Mouse (Mus musculus) left cerebral cortex, adult 11 months (tissue): Measurements from ENCODE around the gene Fam24b.

ENCODE experiments used
- DNase-seq: peaks from one replicate; pipeline ENCODE4 v3.0.0; 2022; ENCODE audit warnings: low spot score

Gene Fam24b

GRCm38 (mm10) chr7:131329416-131329815 is at the start of gene Fam24b:
Gene Fam24b (minus strand): TSS chr7:131329516.
- DNase-seq, result no peak

GRCm38 (mm10) chr7:131371880-131372651 is 42.8 kb upstream of the Fam24b start:
- DNase-seq, result no peak

DNA sequence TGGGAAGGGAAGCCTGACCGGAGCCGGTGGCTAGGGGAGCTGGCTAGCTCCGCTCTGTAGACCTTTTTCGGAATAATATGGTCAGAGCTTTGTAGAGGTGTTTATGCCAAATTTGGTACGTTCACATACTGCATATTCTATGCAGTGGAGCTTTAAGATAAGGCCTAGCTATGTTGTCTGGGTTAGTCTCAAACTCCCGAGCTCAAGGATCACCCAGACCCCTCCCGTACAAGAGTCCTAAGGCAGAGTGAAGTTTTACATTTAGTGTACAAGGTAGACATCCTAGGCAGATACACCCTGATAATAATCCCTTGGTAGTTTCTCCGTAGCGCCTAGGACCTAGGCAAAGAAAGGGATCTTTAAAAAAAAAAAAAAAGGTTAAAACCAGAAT is 42.1 kb upstream of the Fam24b start:
- no peak for DNase-seq

DNA sequence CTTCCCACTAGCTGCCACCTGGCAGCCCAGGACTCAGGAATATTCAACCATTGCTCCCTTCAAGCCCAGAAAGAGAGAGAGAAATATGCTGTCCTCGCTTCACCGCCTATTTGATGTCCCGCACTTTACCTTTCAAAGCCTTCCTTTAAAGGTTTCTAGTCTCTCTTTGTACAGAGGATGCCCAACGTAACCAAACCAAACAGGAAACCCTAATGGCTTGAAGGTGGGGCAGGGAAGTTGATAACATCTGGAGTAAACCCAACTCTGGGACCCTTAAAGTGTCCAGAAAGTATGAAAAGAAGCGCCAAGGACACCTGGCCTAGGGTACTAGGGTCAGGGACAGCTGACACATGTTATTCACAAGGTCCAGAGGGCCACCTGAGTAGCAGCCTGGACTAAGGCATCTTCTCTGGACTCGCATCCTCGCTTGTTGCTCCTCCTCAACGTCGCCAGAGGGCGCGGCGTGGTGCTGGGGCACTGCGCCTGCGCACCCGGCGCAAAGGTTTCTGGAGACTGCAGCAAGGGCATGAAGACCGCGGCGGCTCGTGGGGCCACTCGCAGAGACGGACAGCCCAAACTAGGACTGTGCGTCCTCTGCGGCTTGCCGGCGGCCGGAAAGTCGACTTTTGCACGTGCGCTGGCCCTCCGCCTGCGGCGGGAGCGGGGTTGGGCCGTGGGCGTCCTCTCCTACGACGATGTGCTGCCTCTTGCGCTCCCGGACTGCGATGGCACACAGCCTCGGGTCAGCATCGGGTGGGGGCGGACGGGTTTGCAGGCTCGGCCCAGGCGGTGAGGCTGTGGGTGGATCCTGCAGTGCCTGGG is 41.5 kb upstream of the Fam24b start, which contains the start of gene Pstk:
TSS of gene Pstk (plus strand) at position 494 of the 822 bp plus-strand sequence.
- DNase-seq, result peak; percentile 83

DNA sequence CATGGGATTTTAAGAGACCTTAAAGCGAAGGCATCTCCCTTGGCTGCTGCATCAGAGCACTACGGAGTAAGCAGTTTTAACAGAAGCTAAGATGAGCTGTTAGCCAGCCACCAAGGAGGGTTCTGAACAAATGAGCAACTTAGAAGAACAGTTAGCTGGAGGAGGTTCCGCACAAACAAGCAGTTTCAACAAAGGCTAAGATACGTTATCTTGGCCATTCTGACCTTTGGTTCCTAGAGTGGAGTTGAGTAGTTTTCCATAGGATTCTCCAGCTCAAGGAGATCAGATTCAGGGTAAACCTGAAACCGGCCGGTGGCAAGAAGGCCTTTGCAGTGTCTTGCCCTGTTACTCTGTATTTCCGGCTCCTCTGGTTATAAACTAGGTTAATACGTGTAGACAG is 34.8 kb upstream of the Fam24b start:
- DNase-seq, result no peak

GRCm38 (mm10) chr7:131362615-131363300 is 33.4 kb upstream of the Fam24b start, which contains the start of gene 2310057M21Rik:
Gene 2310057M21Rik (minus strand): TSS chr7:131362759.
- DNase-seq, result peak; percentile 91

DNA sequence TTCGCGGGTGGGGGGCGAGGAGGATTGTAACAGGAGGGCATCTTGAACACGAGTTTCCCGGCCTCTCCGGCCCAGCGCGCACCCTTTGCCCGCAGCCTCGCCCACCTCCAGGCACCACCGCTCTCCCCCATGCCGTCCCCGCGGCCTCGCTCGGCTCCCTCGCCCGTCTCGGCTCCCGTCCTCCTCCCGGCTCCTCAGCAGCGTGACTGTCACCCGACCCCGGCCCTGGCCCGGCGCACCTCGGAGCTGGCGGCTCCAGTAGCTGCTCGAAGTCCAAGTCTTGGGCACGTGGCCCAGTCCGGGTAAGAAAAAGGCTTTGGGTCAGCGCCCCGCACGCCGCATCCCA is 32.9 kb upstream of the Fam24b start:
- no peak for DNase-seq

- DNase-seq, result no peak
Measured at GRCm38 (mm10) chr7:131356105-131356504, 26.8 kb upstream of the Fam24b start.

GRCm38 (mm10) chr7:131345856-131346541 is 16.7 kb upstream of the Fam24b start:
- no peak for DNase-seq

DNA sequence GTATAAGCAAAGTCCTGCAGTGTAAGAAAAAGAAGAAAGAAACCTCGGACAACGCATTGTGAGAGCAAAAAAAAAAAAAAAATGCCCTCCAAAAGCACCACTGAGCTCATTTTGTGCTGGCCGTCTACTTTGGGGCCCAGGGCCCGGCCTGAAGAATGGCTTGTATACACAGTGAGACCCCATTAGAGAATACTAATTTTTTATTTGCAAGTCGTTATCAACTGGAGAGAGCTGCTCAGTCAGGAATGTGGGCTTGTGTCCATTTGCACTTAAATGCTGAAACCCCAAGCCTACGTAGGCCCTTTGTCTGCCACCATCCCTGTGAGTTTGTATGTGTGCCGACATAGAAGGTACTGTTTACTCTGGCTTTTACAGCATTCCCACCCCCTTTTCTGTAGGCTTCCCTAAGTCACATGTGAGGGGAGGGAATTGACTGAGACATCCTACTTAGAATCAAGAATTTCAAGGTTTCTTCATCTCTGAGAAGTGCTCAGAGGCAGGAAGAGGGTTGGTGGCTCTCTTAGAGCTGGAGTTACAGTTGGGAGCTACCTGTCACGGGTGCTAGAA is 8.3 kb upstream of the Fam24b start:
- DNase-seq, result no peak

DNA sequence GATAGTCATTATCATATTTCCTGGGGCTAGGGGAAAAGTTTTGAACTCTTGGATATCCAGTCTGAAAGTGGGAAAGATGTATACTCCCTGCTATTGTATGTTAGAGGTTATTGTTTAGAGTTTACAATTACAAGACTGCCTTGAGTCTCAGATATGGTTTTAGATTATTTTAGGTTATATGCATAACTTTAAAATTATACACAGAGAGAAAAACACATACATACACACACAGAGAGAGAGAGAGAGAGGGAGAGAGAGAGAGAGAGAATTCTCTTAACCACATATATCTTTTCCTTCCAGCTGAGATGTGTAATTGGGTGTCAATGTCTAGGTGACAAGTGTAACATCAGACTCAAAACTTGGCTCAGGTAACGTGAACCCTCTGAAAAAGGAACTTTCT is 4.2 kb upstream of the Fam24b start, which contains the start of gene Fam24a:
TSS of gene Fam24a (plus strand) at position 301 of the 400 bp plus-strand sequence.
- no peak for DNase-seq

DNA sequence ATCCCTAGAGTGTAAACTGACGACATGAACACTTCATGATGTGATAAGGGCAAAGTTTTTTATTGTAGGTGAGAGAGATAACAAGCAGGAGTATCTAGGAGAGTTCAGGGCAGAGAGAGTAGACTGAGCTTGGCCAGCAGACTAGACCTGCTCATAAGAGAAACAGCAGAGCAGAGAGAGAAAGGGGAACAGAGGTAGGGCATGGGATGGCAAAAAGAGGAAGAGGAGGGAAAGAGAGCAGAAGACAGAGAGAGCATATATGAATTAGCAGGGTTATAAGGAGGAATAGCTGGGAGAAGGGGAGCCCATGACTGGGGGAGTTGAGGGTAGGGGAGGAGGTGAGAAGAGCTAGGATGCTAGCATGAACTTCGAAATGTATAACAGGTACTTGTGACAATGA is 2.4 kb upstream of the Fam24b start:
- DNase-seq, result no peak

DNA sequence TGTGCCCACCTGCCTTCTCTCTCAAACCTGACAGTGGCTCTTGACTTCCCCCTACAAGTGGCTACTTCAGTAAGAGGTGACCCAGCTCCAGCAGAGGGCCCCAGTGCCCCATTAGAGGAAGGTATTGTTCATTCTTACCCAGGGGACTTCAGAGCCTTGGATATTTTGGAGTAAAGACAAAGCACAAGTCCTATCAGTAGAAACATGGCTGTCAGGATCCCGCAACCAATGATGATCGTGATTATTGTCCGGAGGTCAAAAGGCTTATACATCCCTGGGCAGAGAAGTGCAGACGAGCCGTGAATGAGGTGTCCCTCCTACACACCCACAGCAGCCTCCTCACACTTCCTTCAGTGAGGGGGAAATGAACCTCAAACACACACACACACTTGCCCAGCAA is 2.3 kb downstream of the Fam24b start:
- DNase-seq, result no peak

DNA sequence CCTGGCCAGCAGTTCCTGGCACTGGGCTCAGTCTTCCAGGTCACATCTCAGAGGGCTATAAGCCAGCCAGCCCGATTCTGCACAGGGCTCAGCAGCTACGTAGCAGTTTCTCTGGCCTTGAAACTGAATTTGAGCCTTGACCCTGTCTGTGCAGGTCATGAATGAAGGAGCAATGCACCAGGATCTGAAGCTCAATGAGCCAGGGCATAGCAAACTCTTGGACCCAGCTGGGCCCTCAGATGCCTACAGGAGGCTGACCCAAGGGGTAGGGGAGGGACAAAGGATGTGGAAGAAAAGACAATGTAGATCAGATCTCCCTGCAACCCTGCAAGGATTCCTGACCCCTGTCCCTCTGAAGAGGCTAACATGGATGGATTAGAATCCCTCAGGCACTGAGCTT is 7.1 kb downstream of the Fam24b start, which contains the start of gene Cuzd1:
TSS of gene Cuzd1 (minus strand) at position 101 of the 400 bp plus-strand sequence.
- DNase-seq, result no peak

DNA sequence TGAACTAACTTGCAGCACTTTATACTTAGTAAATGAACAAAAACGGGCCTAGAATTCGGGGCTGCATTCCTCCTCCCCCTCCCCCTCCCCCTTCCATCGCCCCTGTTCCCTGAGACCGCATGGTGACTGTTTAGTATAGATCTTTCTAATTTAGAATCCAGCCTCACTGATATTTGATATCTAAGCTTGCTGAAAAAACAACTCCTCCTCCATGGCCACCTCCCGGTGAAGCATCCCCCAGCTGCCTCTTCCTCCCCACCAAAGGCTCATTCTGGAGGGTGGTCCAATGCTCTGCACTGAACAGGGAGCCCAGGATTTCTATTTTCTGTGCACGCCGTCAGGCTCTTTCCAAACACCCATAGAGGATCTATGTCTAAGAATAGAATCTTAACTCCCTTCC is 11.0 kb downstream of the Fam24b start:
- DNase-seq, result no peak

- DNase-seq, result no peak
Measured at GRCm38 (mm10) chr7:131317587-131317986, 11.7 kb downstream of the Fam24b start.

GRCm38 (mm10) chr7:131314493-131314892 is 14.8 kb downstream of the Fam24b start:
- DNase-seq, result no peak

DNA sequence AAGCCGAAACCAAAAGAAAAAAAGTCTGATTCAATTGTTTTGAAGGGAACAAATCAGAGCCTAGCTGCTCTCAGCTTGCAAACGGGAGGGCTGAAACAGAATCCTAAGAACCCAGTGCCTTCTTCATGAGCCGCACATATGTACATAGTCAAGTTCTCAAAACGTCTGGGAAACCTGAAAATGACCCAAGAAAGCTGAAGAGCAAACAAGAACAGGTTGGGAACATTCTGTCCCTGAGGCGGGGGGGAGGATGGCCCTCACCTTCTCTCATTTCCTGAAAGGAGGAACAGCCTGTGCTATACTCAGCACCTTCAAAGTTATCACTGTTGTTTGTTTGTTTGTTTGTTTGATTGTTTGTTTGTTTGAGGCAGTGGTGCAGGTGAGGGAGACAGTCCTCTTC is 22.6 kb downstream of the Fam24b start:
- DNase-seq, result no peak

DNA sequence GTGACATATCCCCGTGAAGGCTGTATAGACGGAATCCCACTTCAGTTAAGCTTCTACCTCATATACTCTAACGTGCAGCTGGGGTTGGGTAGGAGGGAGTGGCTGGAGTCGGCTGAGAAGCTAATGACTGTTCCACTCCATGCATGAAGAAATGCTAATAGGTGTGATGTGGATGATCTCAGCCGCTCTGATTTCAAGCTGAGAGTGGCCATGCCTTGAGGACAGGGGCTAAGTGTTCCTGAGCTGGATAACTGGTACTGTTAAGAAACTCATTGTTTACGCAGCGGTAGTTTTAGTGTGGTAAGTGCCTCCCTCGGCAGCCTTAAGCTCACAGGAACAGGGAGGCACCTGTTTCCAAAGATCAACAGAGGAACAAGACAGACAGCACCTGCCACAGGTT is 26.0 kb downstream of the Fam24b start:
- no peak for DNase-seq

GRCm38 (mm10) chr7:131297151-131297550 is 32.2 kb downstream of the Fam24b start:
- DNase-seq, result no peak
